Mouse (Mus musculus) midbrain, postnatal 0 days (tissue): ENCODE results near the gene Daam1. TPM values are rescaled to one million over a fixed set of nuclear protein-coding genes. Genes with fewer than 3 reads are reported as not detected.
A peak's percentile ranks its signal among the peaks of the same experiment; 100 is the strongest.

Source experiments
- ATAC-seq: fragments of 200-750 bp; cut with Nextera tagmentation; 2 replicates; pipeline ENCODE4 v1.8.0; 2017; ENCODE audit warnings: moderate number of reproducible peaks, mild to moderate bottlenecking, moderate TSS enrichment, moderate library complexity; ENCODE audit not compliant: low FRiP score
- DNase-seq: peaks from one replicate; pipeline ENCODE4 v3.0.0-alpha.2; 2015; ENCODE audit warnings: low spot score
- H3K27ac ChIP-seq: fragments of 300-500 bp; sonication (generic); 2 replicates; pipeline ENCODE4 v1.5.1; 2014; ENCODE audit warnings: low read depth, mild to moderate bottlenecking, low read length, mixed read lengths
- H3K27me3 ChIP-seq: fragments of 300-500 bp; sonication (generic); 2 replicates; pipeline ENCODE4 v1.6.1; 2014; ENCODE audit warnings: low read length, control low read depth, mixed read lengths; ENCODE audit not compliant: insufficient read depth
- H3K36me3 ChIP-seq: fragments of 300-500 bp; sonication (generic); 2 replicates; pipeline ENCODE4 v1.6.1; 2014; ENCODE audit warnings: low read length, control low read depth, mixed read lengths; ENCODE audit not compliant: insufficient read depth
- H3K4me1 ChIP-seq: fragments of 300-500 bp; sonication (generic); 2 replicates; pipeline ENCODE4 v1.6.1; 2014; ENCODE audit warnings: mild to moderate bottlenecking, control low read depth, antibody characterized with exemption, low read length, mixed read lengths; ENCODE audit not compliant: insufficient read depth
- H3K4me2 ChIP-seq: fragments of 300-500 bp; sonication (generic); 2 replicates; pipeline ENCODE4 v1.6.1; 2014; ENCODE audit warnings: low read depth, mild to moderate bottlenecking, low read length, mixed read lengths; ENCODE audit not compliant: poor library complexity, severe bottlenecking
- H3K4me3 ChIP-seq: fragments of 300-500 bp; sonication (generic); 2 replicates; pipeline ENCODE4 v1.5.1; 2014; ENCODE audit warnings: low read depth, mild to moderate bottlenecking, low read length, moderate library complexity
- H3K9ac ChIP-seq: fragments of 300-500 bp; sonication (generic); replicated peaks from 2 replicates; pipeline ENCODE4 v1.6.1; 2014; ENCODE audit warnings: mild to moderate bottlenecking, low read length, moderate library complexity, mixed read lengths; ENCODE audit not compliant: poor library complexity, severe bottlenecking
- H3K9me3 ChIP-seq: fragments of 300-500 bp; sonication (generic); 2 replicates; pipeline ENCODE4 v1.6.1; 2016; ENCODE audit warnings: low read length, control low read depth
- CTCF ChIP-seq: IDR thresholded peaks from 2 replicates; pipeline ENCODE4 v1.5.1; 2016; ENCODE audit warnings: antibody characterized with exemption, mild to moderate bottlenecking
- WGBS: fragments of 180-500 bp; shearing (Covaris S2); extraction: QIAGEN DNeasy Blood & Tissue Kit; methylation state at CpG from one replicate; pipeline ENCODE4 v1.1.7; 2014; 5-methylcytosine and 5-hydroxymethylcytosine counted together
- polyA plus RNA-seq: library from polyadenylated mRNA; unstranded; fragments of >200 nt; fragmentation: Nextera tagmentation; extraction: Ambion mirVana; gene quantifications from 2 replicates; pipeline ENCODE4 v1.2.1, GENCODE M21; 2015
- total RNA-seq: library from RNA; depleted of rRNA; stranded (reverse); fragments of >200 nt; gene quantifications from 2 replicates; pipeline ENCODE4 v1.2.3, GENCODE M21; 2014

The Daam1 gene
- total and polyA plus RNA-seq, 2 experiments from 2014 or later = 27.3 to 86.0 TPM

GRCm38 (mm10) chr12:71975626-71976025 is 144.7 kb downstream of the Daam1 start:
- DNase-seq (peak; percentile 24), ATAC-seq (no peak)
- Histone ChIP-seq H3K9ac (no peak overlapping the region), H3K36me3 (peaks cover 50% of the 10 kb centered on the region), H3K4me3 (no peak overlapping the region), H3K4me2 (no peak overlapping the region), H3K27me3 (no peaks in the 10 kb centered on the region), H3K27ac (peak overlapping the region; percentile 63; the same call in 1 of the 2 replicates), H3K4me1 (0 out of 2 replicates have a peak, but pooled peaks cover 5% of the 10 kb centered on the region), H3K9me3 (no peaks in the 10 kb centered on the region)
- TF ChIP-seq CTCF = no peak
- WGBS = 43% methylated on average over 1 of the region's 1 CpGs

DNA sequence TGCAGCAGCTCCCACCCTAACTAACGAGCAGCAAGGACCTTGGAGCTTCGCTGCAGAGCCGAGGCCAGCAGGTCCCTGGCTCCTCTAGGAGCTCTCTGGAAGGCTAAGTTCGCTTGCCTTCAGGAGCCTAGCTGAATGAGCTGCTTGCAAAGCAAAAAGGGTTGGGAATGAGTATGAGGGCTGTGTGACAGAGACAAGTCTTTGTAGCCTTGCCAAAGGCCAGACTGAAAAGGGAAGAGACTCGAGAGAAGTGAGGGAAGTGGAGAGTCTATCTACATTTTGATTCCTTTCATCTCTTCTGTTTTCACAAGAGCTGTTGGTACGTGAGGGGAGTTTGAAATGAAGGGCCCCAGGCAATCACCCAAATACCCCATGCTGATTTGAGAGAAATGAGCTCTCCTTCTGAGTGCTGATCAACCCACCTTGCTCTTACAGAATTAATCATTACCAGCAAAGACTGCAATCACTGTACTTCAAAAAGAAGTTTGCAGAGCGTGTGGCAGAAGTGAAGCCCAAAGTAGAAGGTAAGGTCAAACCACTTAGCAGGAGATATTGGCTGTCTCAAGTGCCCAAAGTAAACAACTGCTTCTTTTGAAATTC is 145.6 kb downstream of the Daam1 start:
- peak; percentile 60 for DNase-seq
- Histone ChIP-seq H3K9ac (no peak overlapping the region; the same call in 1 of the 2 replicates), H3K36me3 (peaks cover 48% of the 10 kb centered on the region), H3K9me3 (no peaks in the 10 kb centered on the region), H3K4me2 (no peak overlapping the region), H3K27ac (peak overlapping the region; percentile 63; the same call in 1 of the 2 replicates), H3K4me1 (0 out of 2 replicates have a peak, but pooled peaks cover 5% of the 10 kb centered on the region), H3K4me3 (no peak overlapping the region), H3K27me3 (no peaks in the 10 kb centered on the region)
- WGBS = 38% methylated on average over 7 of the region's 7 CpGs
- ATAC-seq = no peak
- no peak for TF ChIP-seq CTCF

GRCm38 (mm10) chr12:71977364-71977763 is 146.5 kb downstream of the Daam1 start:
- no peak overlapping the region for H3K4me3 ChIP-seq
- no peak overlapping the region for H3K4me2 ChIP-seq
- no peaks in the 10 kb centered on the region for H3K9me3 ChIP-seq
- DNase-seq = no peak
- no peak for ATAC-seq
- 89% methylated on average over 7 of the region's 7 CpGs for WGBS
- H3K4me1 ChIP-seq = 0 out of 2 replicates have a peak, but pooled peaks cover 5% of the 10 kb centered on the region
- TF ChIP-seq CTCF = no peak
- no peak overlapping the region for H3K9ac ChIP-seq
- H3K36me3 ChIP-seq = peaks cover 41% of the 10 kb centered on the region
- no peak overlapping the region for H3K27ac ChIP-seq
- H3K27me3 ChIP-seq = no peaks in the 10 kb centered on the region

- no peak overlapping the region for H3K27ac ChIP-seq
- ATAC-seq (no peak), DNase-seq (no peak)
- 31% methylated on average over 12 of the region's 12 CpGs for WGBS
- no peak overlapping the region for H3K4me3 ChIP-seq
- no peaks in the 10 kb centered on the region for H3K9me3 ChIP-seq
- H3K4me2 ChIP-seq = no peak overlapping the region
- 0 out of 2 replicates have a peak, but pooled peaks cover 5% of the 10 kb centered on the region for H3K4me1 ChIP-seq
- H3K9ac ChIP-seq = no peak overlapping the region
- H3K27me3 ChIP-seq = no peaks in the 10 kb centered on the region
- H3K36me3 ChIP-seq = peaks cover 40% of the 10 kb centered on the region
- no peak for TF ChIP-seq CTCF
Measured at GRCm38 (mm10) chr12:71978513-71979352, 147.9 kb downstream of the Daam1 start.

GRCm38 (mm10) chr12:71980166-71980565 is 149.3 kb downstream of the Daam1 start:
- no peak overlapping the region for H3K4me3 ChIP-seq
- no peak overlapping the region for H3K27ac ChIP-seq
- ATAC-seq = no peak
- no peak for TF ChIP-seq CTCF
- H3K27me3 ChIP-seq = no peaks in the 10 kb centered on the region
- 88% methylated on average over 6 of the region's 6 CpGs for WGBS
- no peak overlapping the region for H3K9ac ChIP-seq
- DNase-seq = no peak
- 0 out of 2 replicates have a peak, but pooled peaks cover 5% of the 10 kb centered on the region for H3K4me1 ChIP-seq
- H3K36me3 ChIP-seq = peaks cover 31% of the 10 kb centered on the region
- no peak overlapping the region for H3K4me2 ChIP-seq
- no peaks in the 10 kb centered on the region for H3K9me3 ChIP-seq

DNA sequence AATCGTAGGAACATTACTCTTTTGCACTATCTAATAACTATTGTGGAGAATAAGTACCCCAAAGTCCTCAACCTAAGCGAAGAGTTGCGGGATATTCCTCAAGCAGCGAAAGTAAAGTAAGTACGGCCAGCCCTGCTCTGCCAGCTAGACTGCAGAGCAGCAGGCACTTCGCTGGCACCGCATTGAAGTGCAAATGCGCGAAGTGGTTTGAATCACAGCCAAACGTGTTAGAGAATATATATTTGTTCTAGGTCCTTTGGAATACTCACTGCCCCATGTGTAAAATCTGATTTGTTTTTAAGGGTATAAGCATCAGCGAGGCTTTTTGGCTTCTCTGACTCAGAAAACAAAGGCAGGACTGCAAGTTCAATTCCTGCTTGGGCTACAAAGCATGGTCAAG is 149.9 kb downstream of the Daam1 start:
- Histone ChIP-seq H3K4me3 (no peak overlapping the region), H3K36me3 (peaks cover 31% of the 10 kb centered on the region), H3K9ac (no peak overlapping the region), H3K4me2 (no peak overlapping the region), H3K4me1 (0 out of 2 replicates have a peak, but pooled peaks cover 5% of the 10 kb centered on the region), H3K27ac (no peak overlapping the region), H3K9me3 (no peaks in the 10 kb centered on the region), H3K27me3 (no peaks in the 10 kb centered on the region)
- WGBS = 69% methylated on average over 11 of the region's 11 CpGs
- no peak for ATAC-seq
- TF ChIP-seq CTCF = no peak
- peak; percentile 55 for DNase-seq
